Mouse (Mus musculus) heart, postnatal 0 days (tissue): ENCODE measurements around the gene S1pr1. TPM values are rescaled to one million over a fixed set of nuclear protein-coding genes. Genes with fewer than 3 reads are reported as not detected.
A peak's percentile ranks its signal among the peaks of the same experiment; 100 is the strongest.

Experiments
- ATAC-seq: fragments of 200-750 bp; cut with Nextera tagmentation; 2 replicates; pipeline ENCODE4 v1.8.0; 2017; ENCODE audit warnings: low read depth, moderate number of reproducible peaks, moderate library complexity; ENCODE audit not compliant: insufficient read depth
- DNase-seq: peaks from one replicate; pipeline ENCODE4 v3.0.0-alpha.2; 2016; ENCODE audit warnings: low spot score
- H3K27ac ChIP-seq: fragments of 300-500 bp; sonication (generic); 2 replicates; pipeline ENCODE4 v1.5.1; 2014; ENCODE audit warnings: low read depth, mild to moderate bottlenecking
- H3K27me3 ChIP-seq: fragments of 300-500 bp; sonication (generic); 2 replicates; pipeline ENCODE4 v1.6.1; 2014; ENCODE audit warnings: low read length, mixed read lengths; ENCODE audit not compliant: control insufficient read depth, insufficient read depth
- H3K36me3 ChIP-seq: fragments of 300-500 bp; sonication (generic); replicated peaks from 2 replicates; pipeline ENCODE4 v1.6.1; 2014; ENCODE audit warnings: low read length, mixed read lengths; ENCODE audit not compliant: control insufficient read depth, insufficient read depth
- H3K4me1 ChIP-seq: fragments of 300-500 bp; sonication (generic); 2 replicates; pipeline ENCODE4 v1.6.1; 2014; ENCODE audit warnings: antibody characterized with exemption; ENCODE audit not compliant: control insufficient read depth, insufficient read depth
- H3K4me2 ChIP-seq: fragments of 300-500 bp; sonication (generic); 2 replicates; pipeline ENCODE4 v1.6.1; 2014; ENCODE audit warnings: low read depth, mild to moderate bottlenecking, low read length, moderate library complexity
- H3K4me3 ChIP-seq: fragments of 300-500 bp; sonication (generic); 2 replicates; pipeline ENCODE4 v1.5.1; 2014; ENCODE audit warnings: low read depth, low read length
- H3K9ac ChIP-seq: fragments of 300-500 bp; sonication (generic); replicated peaks from 2 replicates; pipeline ENCODE4 v1.6.1; 2014; ENCODE audit warnings: low read depth, low read length, mixed read lengths
- H3K9me3 ChIP-seq: fragments of 300-500 bp; sonication (generic); replicated peaks from 2 replicates; pipeline ENCODE4 v1.6.1; 2016; ENCODE audit warnings: low read length; ENCODE audit not compliant: control insufficient read depth
- CTCF ChIP-seq: IDR thresholded peaks from 2 replicates; pipeline ENCODE4 v1.5.1; 2016; ENCODE audit warnings: antibody characterized with exemption, control low read depth, low read depth
- EP300 ChIP-seq: IDR thresholded peaks from 2 replicates; pipeline ENCODE4 v1.6.1; 2016; ENCODE audit warnings: antibody characterized with exemption, low read depth
- WGBS: fragments of 180-500 bp; shearing (Covaris S2); extraction: QIAGEN DNeasy Blood & Tissue Kit; methylation state at CpG from one replicate; pipeline ENCODE4 v1.1.7; 2014; 5-methylcytosine and 5-hydroxymethylcytosine counted together
- polyA plus RNA-seq: library from polyadenylated mRNA; unstranded; fragments of >200 nt; fragmentation: Nextera tagmentation; extraction: Ambion mirVana; gene quantifications from 2 replicates; pipeline ENCODE4 v1.2.1, GENCODE M21; 2015
- total RNA-seq: library from RNA; depleted of rRNA; stranded (reverse); fragments of >200 nt; gene quantifications from 2 replicates; pipeline ENCODE4 v1.2.3, GENCODE M21; 2014; ENCODE audit warnings: low replicate concordance

S1pr1 gene
- total and polyA plus RNA-seq, 2 experiments from 2014 or later = 74.6 to 160 TPM

GRCm38 (mm10) chr3:115693390-115693789 lies 21.5 kb downstream of the S1pr1 start:
- no peaks in the 10 kb centered on the region for H3K27me3 ChIP-seq
- no peaks in the 10 kb centered on the region for H3K4me1 ChIP-seq
- DNase-seq = no peak
- no peak overlapping the region for H3K4me2 ChIP-seq
- TF ChIP-seq CTCF (no peak), EP300 (no peak)
- H3K27ac ChIP-seq = peak overlapping the region; percentile 65; the same call in 1 of the 2 replicates
- no peak overlapping the region for H3K9ac ChIP-seq
- H3K36me3 ChIP-seq = 0 out of 2 replicates have a peak, but pooled peaks cover 9% of the 10 kb centered on the region
- WGBS = 40% methylated on average over 12 of the region's 12 CpGs
- no peak overlapping the region for H3K4me3 ChIP-seq
- H3K9me3 ChIP-seq = no peaks in the 10 kb centered on the region
- 0 out of 2 replicates have a peak, but pooled peaks have one; percentile 30 for ATAC-seq

GRCm38 (mm10) chr3:115692857-115693256 lies 22.0 kb downstream of the S1pr1 start:
- H3K36me3 ChIP-seq = 0 out of 2 replicates have a peak, but pooled peaks cover 9% of the 10 kb centered on the region
- DNase-seq (no peak), ATAC-seq (0 out of 2 replicates have a peak, but pooled peaks have one; percentile 30)
- H3K4me1 ChIP-seq = no peaks in the 10 kb centered on the region
- no peaks in the 10 kb centered on the region for H3K27me3 ChIP-seq
- TF ChIP-seq EP300 = no peak
- TF ChIP-seq CTCF = no peak
- H3K27ac ChIP-seq = peak overlapping the region; percentile 65
- no peak overlapping the region for H3K4me2 ChIP-seq
- no peak overlapping the region for H3K9ac ChIP-seq
- H3K9me3 ChIP-seq = no peaks in the 10 kb centered on the region
- H3K4me3 ChIP-seq = no peak overlapping the region
- WGBS = 42% methylated on average over 4 of the region's 4 CpGs

GRCm38 (mm10) chr3:115692384-115692783 lies 22.5 kb downstream of the S1pr1 start:
- H3K9me3 ChIP-seq = no peaks in the 10 kb centered on the region
- 84% methylated on average over 5 of the region's 5 CpGs for WGBS

GRCm38 (mm10) chr3:115689920-115690319 lies 25.0 kb downstream of the S1pr1 start:
- H3K36me3 ChIP-seq = no peaks in the 10 kb centered on the region
- peak overlapping the region; percentile 52 for H3K27ac ChIP-seq
- DNase-seq = no peak
- H3K4me1 ChIP-seq = no peaks in the 10 kb centered on the region
- 93% methylated on average over 1 of the region's 1 CpGs for WGBS
- H3K9me3 ChIP-seq = no peaks in the 10 kb centered on the region
- H3K9ac ChIP-seq = no peak overlapping the region
- TF ChIP-seq EP300 (no peak), CTCF (no peak)
- no peak overlapping the region for H3K4me2 ChIP-seq
- ATAC-seq = no peak
- H3K4me3 ChIP-seq = no peak overlapping the region
- H3K27me3 ChIP-seq = no peaks in the 10 kb centered on the region

More at GRCm38 (mm10) chr3:115692384-115692783, 22.5 kb downstream of the S1pr1 start:
- TF ChIP-seq CTCF = no peak
- no peak for TF ChIP-seq EP300
- no peak overlapping the region for H3K4me3 ChIP-seq
- no peak overlapping the region for H3K9ac ChIP-seq
- H3K4me2 ChIP-seq = no peak overlapping the region
- H3K36me3 ChIP-seq = 0 out of 2 replicates have a peak, but pooled peaks cover 9% of the 10 kb centered on the region
- no peaks in the 10 kb centered on the region for H3K27me3 ChIP-seq
- no peaks in the 10 kb centered on the region for H3K4me1 ChIP-seq
- no peak for DNase-seq
- peak overlapping the region; percentile 65; the same call in 1 of the 2 replicates for H3K27ac ChIP-seq
- ATAC-seq = no peak

- WGBS = 27% methylated on average over 8 of the region's 8 CpGs
- no peak for DNase-seq
- H3K9ac ChIP-seq = no peak overlapping the region
- H3K27ac ChIP-seq = peak overlapping the region; percentile 52
- no peaks in the 10 kb centered on the region for H3K4me1 ChIP-seq
- H3K4me2 ChIP-seq = peak overlapping the region; percentile 2; the same call in 1 of the 2 replicates
- H3K36me3 ChIP-seq = no peaks in the 10 kb centered on the region
- TF ChIP-seq CTCF = no peak
- TF ChIP-seq EP300 = no peak
- H3K4me3 ChIP-seq = no peak overlapping the region
- ATAC-seq = 0 out of 2 replicates have a peak, but pooled peaks have one; percentile 49
- H3K9me3 ChIP-seq = no peaks in the 10 kb centered on the region
- H3K27me3 ChIP-seq = no peaks in the 10 kb centered on the region
Measured at GRCm38 (mm10) chr3:115689352-115689751, 25.5 kb downstream of the S1pr1 start.

- Histone ChIP-seq H3K36me3 (no peaks in the 10 kb centered on the region), H3K4me2 (no peak overlapping the region), H3K27ac (no peak overlapping the region; the same call in 1 of the 2 replicates), H3K9me3 (no peaks in the 10 kb centered on the region), H3K27me3 (no peaks in the 10 kb centered on the region), H3K4me1 (no peaks in the 10 kb centered on the region), H3K4me3 (no peak overlapping the region), H3K9ac (no peak overlapping the region)
- ATAC-seq = no peak
- TF ChIP-seq CTCF (no peak), EP300 (no peak)
- 76% methylated on average over 2 of the region's 2 CpGs for WGBS
- no peak for DNase-seq
Measured at GRCm38 (mm10) chr3:115687821-115688220, 27.1 kb downstream of the S1pr1 start.
